Mouse (Mus musculus): Measurements from ENCODE around the gene Nfasc. TPM values are rescaled to one million over a fixed set of nuclear protein-coding genes. Genes with fewer than 3 reads are reported as not detected.

Gene Nfasc
- 18.7 and 18.8 TPM in 2 replicates for polyA plus RNA-seq (2012; rRNA removed)

DNA sequence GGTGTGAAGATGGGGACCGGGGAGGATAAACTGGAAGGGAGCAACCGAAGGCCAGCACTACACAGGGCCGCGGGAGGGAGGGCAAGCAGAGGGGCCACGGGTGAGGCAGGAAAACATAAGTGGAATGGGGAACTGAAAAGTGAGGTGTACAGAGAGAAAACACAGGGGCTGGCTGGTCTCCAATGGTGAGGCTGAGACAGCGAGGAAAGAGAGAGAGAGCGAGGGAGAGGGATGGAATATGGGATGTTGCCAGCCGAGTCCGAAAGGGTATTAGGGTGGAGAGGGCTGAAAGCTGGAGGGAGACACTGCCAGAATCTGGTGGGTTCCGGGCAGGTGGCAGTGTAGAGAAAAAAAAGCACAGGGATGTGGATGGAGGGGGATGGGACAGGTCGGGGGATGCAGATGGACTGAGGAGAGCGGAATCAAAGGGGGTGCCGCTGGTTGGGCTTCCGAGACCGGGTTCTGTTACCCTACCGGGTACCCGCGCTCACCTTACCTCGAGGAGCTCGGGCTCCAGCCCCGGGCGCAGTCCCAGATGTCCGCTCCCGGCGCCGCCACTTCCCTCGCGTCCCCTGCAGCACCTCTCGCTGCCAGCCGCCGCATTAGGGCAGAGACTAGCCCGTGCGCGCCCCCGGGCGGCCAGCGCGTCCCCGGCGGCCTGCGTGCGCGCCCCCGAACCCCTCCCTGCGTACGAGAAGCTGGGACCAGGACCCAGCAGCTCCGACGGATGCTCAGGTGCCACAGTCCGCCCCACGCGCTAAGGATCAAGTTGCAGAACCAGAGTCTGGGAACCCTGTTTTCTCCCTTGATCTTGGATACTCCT is at the start of gene Nfasc:
Gene Nfasc (minus strand): TSS at position 623 of the 823 bp plus-strand sequence.

GRCm38 (mm10) chr1:132542762-132543306 is 198.8 kb downstream of the Nfasc start, which contains the start of gene Cntn2:
Gene Cntn2, minus strand, starts transcription at chr1:132543256.

Other genes with a start within 250 kb of the Nfasc start
- gene Tmem81, start 235.6 kb downstream of the Nfasc start, polyA plus RNA-seq (2012; rRNA removed): 2.8 and 2.9 TPM in 2 replicates
- gene Cntn2, start 198.5 kb downstream of the Nfasc start, polyA plus RNA-seq (2012; rRNA removed): 41.9 and 47.4 TPM in 2 replicates
- gene Lrrn2, start 138.5 kb upstream of the Nfasc start, polyA plus RNA-seq (2012; rRNA removed): 8.4 and 8.8 TPM in 2 replicates

Measured in central nervous system, embryonic 11.5 days (tissue).